Mouse (Mus musculus) megakaryocyte, embryonic 14.5 days (primary cell): ENCODE results near the gene Swt1.

Experiments used
- FLI1 ChIP-seq: IDR thresholded peaks from 2 replicates; pipeline ENCODE4 v1.6.1; 2012; ENCODE audit warnings: low read length, inconsistent platforms, mixed read lengths
- GATA1 ChIP-seq: IDR thresholded peaks from 3 replicates; pipeline ENCODE4 v1.6.1; 2012; ENCODE audit warnings: mixed read lengths, low read length, inconsistent platforms, borderline replicate concordance

DNA sequence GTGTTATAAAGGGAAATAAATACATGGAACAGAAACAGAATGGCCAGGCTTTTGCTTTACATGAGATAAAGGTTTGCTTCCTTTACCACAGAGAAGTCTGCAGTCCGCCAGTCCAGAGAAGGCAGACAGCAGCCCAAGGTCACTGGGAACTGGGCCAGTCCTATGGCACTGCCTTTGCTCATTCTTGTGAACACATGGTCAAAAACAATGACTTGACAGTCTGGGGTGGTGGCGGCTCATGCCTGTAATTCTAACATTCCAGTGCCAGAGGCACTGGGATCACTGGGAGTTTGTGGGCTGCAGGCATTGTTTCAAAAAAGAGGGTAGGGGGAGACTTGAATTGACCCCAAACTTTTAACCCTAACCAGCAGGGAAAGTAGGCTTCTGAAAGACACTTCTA lies 89.3 kb downstream of the Swt1 start:
- TF ChIP-seq GATA1 (no peak), FLI1 (no peak)
